Mouse (Mus musculus): Measurements from ENCODE around the gene Filip1l. TPM values are rescaled to one million over a fixed set of nuclear protein-coding genes. Genes with fewer than 3 reads are reported as not detected.

Filip1l gene
- polyA plus RNA-seq, 1 experiment: 35.9 TPM

GRCm38 (mm10) chr16:57593422-57594157, 240.7 kb downstream of the Filip1l start:
- Histone ChIP-seq H3K4me3 (ENCODE audit: insufficient read depth, low read length) (no peak overlapping the region), H3K27ac (ENCODE audit: insufficient read depth, low read depth, low read length) (no peak overlapping the region), H3K4me1 (ENCODE audit: control insufficient read depth, insufficient read depth, low read length) (no peaks in the 10 kb centered on the region)
- TF ChIP-seq CTCF (IDR thresholded peaks at IDR 0.05; ENCODE audit: low read depth, low read length): no peak
- TF ChIP-seq POLR2A (IDR thresholded peaks at IDR 0.05; ENCODE audit: borderline replicate concordance, low read depth, low read length): no peak

- H3K27ac ChIP-seq (ENCODE audit: insufficient read depth, low read depth, low read length): no peak overlapping the region
- no peak overlapping the region for H3K4me3 ChIP-seq (ENCODE audit: insufficient read depth, low read length)
- H3K4me1 ChIP-seq (ENCODE audit: control insufficient read depth, insufficient read depth, low read length): no peaks in the 10 kb centered on the region
- TF ChIP-seq CTCF (IDR thresholded peaks at IDR 0.05; ENCODE audit: low read depth, low read length) (no peak), POLR2A (IDR thresholded peaks at IDR 0.05; ENCODE audit: borderline replicate concordance, low read depth, low read length) (no peak)
These were observed 244.5 kb downstream of the Filip1l start for GRCm38 (mm10) chr16:57597295-57597957.

- TF ChIP-seq POLR2A (IDR thresholded peaks at IDR 0.05; ENCODE audit: borderline replicate concordance, low read depth, low read length) (no peak), CTCF (IDR thresholded peaks at IDR 0.05; ENCODE audit: low read depth, low read length) (no peak)
- Histone ChIP-seq H3K27ac (ENCODE audit: insufficient read depth, low read depth, low read length) (no peak overlapping the region), H3K4me3 (ENCODE audit: insufficient read depth, low read length) (no peak overlapping the region), H3K4me1 (ENCODE audit: control insufficient read depth, insufficient read depth, low read length) (0 out of 2 replicates have a peak, but pooled peaks cover 11% of the 10 kb centered on the region)
These were observed 248.1 kb downstream of the Filip1l start for GRCm38 (mm10) chr16:57601031-57601430.

- Histone ChIP-seq H3K27ac (ENCODE audit: insufficient read depth, low read depth, low read length) (peak within 1 kb of the TSS; percentile 45), H3K4me1 (ENCODE audit: control insufficient read depth, insufficient read depth, low read length) (peaks cover 13% of the 10 kb centered on the region), H3K4me3 (ENCODE audit: insufficient read depth, low read length) (peak within 1 kb of the TSS; percentile 99)
- TF ChIP-seq POLR2A (IDR thresholded peaks at IDR 0.05; ENCODE audit: borderline replicate concordance, low read depth, low read length) (no peak), CTCF (IDR thresholded peaks at IDR 0.05; ENCODE audit: low read depth, low read length) (no peak; the same call in 1 of the 2 replicates)
These were observed 253.7 kb downstream of the Filip1l start, which contains the start of gene Cmss1 for GRCm38 (mm10) chr16:57606444-57607227. Cmss1 (minus strand) TSS chr16:57606864.

- Histone ChIP-seq H3K4me1 (ENCODE audit: control insufficient read depth, insufficient read depth, low read length) (peaks cover 2% of the 10 kb centered on the region), H3K27ac (ENCODE audit: insufficient read depth, low read depth, low read length) (no peak overlapping the region), H3K4me3 (ENCODE audit: insufficient read depth, low read length) (no peak overlapping the region)
- TF ChIP-seq CTCF (IDR thresholded peaks at IDR 0.05; ENCODE audit: low read depth, low read length): no peak
These were observed 258.9 kb downstream of the Filip1l start for GRCm38 (mm10) chr16:57611768-57612167.

Other genes starting within 250 kb of the Filip1l start
- gene Tomm70a, start 231.4 kb upstream of the Filip1l start, polyA plus RNA-seq (2012; ENCODE audit: insufficient read depth, insufficient read length, missing spikeins): 20.3 and 20.8 TPM in 2 replicates
- gene Nit2, start 185.8 kb upstream of the Filip1l start, polyA plus RNA-seq (2012; ENCODE audit: insufficient read depth, insufficient read length, missing spikeins): 30.5 and 37.8 TPM in 2 replicates
- 83.3 and 91.7 TPM in 2 replicates for gene Tbc1d23, start 121.6 kb upstream of the Filip1l start, polyA plus RNA-seq (2012; ENCODE audit: insufficient read depth, insufficient read length, missing spikeins)
- gene Tmem30c, start 60.2 kb upstream of the Filip1l start, polyA plus RNA-seq (2012; ENCODE audit: insufficient read depth, insufficient read length, missing spikeins): not detected in 2 replicates